Mouse (Mus musculus) adrenal gland, adult 2 months (tissue): ENCODE measurements around the gene Hmcn1. TPM values are rescaled to one million over a fixed set of nuclear protein-coding genes. Genes with fewer than 3 reads are reported as not detected.
A peak's percentile ranks its signal among the peaks of the same experiment; 100 is the strongest.

ENCODE experiments used
- DNase-seq: peaks from one replicate; pipeline ENCODE4 v3.0.0; 2021
- polyA plus RNA-seq: library from polyadenylated mRNA; depleted of rRNA; stranded (reverse); fragments of >200 nt; gene quantifications from 2 replicates; pipeline ENCODE4 v1.2.3, GENCODE M21; 2012
- total RNA-seq, 2 experiments: library from RNA; stranded (reverse); gene quantifications; 2 replicates each; pipeline ENCODE4 v1.2.3; 2021

Hmcn1 gene
- total and polyA plus RNA-seq, 3 experiments = 0.21 to 3.2 (median 0.84) TPM

DNA sequence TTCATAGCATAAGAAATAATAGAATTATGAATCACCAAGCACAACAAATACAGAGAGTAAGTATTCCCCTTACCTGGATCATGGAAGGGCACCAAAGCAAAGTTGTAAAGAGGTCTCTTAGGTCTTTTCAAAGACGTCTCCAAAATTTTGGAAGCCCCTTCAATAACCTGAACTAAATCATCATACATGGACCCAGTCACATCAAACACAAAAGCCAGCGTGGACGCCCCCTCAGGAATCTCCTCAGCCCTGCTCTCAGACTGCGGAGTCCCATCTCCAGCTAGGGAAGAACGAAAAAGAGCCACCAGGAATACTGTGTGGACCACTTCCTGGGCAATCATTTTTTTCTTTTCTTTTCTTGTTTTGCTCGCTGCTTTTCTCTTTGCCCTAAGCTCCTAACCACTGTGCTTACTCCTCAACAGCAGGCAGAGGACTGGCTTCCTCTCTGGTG is 499 bp downstream of the Hmcn1 start:
- DNase-seq = no peak

DNA sequence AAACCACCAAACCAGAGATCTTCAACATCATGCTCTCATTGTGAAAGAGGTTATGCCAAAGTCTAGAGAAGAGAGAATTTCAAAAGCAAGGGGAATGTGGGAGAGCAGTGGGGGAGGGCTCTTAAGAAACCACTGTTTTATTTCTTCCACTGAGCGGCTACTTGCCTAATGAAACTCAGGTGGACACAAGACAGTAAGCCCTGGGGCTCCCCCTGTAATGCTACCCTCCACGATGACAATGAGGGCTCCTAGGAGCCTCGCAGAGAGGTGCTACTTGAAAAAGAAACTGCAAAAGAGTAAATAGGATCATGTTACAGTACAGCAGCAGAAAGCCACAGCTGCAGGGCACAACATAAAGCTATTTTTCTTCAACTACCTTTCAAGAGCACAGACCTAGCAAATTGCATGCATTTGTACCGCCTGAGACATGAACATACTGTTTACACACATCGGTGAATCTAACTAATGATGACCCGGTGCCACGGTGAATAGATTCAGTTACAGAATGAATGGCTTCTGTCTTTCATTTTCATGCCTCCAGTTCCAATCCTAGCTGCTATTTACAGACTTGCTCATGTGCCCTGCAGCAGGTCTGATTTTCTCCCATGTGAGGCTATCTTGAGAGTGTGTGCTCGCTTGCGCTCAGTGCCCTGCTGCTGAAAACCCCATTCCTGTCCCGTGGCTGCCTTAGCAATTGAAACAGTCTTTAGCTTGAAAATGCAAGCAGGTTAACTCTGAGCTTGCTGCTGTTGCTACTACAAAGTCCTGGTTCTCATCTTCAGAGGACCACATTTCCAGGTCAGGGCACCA is 1.3 kb downstream of the Hmcn1 start:
- DNase-seq = no peak

GRCm38 (mm10) chr1:150984888-150985287 is 8.3 kb downstream of the Hmcn1 start:
- DNase-seq = no peak

DNA sequence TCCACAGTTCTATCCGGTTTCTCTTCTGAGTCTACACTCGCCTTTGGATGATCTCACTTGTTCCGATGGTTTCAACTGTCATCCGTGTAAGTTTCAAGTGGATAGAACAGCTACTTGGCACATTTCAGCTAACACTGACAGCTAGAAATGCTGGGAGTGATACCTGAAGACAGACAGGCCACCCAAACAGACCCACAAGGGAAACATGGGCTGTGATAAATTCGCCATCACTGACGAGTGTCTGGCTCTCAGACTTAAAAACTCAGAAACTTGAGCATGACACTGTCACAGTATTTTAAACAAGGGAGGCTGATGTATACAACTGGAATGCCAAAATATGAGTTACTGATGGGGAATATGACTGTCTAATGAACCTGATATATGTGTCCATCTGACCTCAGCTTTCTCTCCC is 9.1 kb downstream of the Hmcn1 start:
- no peak for DNase-seq

DNA sequence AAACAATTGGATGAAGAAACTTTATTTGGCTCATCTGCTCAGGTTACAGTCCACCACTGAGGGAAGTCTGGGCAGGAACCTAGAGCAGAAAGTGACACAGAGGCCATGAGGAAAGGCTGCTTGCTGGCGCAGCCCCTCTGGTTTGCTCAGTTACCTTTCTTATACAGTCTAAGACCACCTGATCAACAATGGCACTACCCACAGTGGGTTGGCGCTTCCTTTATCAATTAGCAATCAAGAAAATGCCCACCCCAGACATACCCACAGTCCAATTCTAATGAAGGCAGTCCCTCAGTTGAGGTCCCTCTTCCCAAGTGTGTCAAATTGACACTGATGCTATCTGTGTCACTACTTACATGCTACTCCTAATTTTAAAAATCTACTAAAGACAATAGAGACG is 14.6 kb downstream of the Hmcn1 start:
- DNase-seq = no peak

- peak; percentile 4 for DNase-seq
Observed at GRCm38 (mm10) chr1:150976263-150976662, 17.0 kb downstream of the Hmcn1 start.

- no peak for DNase-seq
Observed at GRCm38 (mm10) chr1:150959486-150960074, 33.7 kb downstream of the Hmcn1 start.

GRCm38 (mm10) chr1:150951004-150951403 is 42.2 kb downstream of the Hmcn1 start:
- DNase-seq = no peak

GRCm38 (mm10) chr1:150950046-150950445 is 43.2 kb downstream of the Hmcn1 start:
- no peak for DNase-seq

GRCm38 (mm10) chr1:150948911-150949310 is 44.3 kb downstream of the Hmcn1 start:
- no peak for DNase-seq

DNA sequence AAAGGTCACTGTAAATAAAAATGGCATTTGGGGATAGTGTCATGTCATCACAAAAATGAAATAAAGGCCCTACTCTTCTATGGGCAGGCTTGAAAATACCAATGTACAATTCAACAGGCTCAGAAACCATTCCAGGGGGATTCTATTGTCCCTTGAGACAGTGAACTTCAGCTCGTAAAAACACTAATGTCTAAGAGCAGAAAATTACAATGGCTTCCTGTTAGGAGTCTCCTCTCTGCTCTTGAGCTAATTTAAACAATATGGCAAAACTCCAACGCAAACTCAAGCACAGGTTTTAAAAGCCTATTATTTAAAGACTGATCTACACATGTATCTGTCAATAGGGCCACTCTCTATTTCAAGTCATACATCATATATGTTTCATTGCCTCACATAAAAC is 49.6 kb downstream of the Hmcn1 start:
- DNase-seq = no peak

DNA sequence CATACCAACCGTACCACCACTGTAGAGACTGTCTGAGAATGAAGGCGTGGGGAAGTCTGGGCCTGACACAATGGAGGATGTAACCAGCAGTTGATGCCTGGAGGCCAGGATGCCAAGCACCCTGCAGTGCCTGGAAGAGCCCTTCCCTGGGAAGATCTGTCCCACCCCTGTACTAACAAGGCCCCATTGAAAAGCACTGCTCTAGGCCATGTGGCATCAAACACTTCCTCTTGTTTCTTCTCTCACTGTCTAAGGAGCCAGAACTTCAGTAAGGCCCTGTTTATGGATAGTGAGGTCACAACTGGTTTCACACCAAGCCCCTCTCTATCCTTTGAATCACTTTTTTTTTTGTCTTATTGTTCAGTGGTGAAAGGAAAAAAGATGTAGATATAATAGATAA is 51.1 kb downstream of the Hmcn1 start:
- DNase-seq = no peak

GRCm38 (mm10) chr1:150936821-150937220 is 56.4 kb downstream of the Hmcn1 start:
- DNase-seq = no peak

- no peak for DNase-seq
Observed at GRCm38 (mm10) chr1:150933616-150934015, 59.6 kb downstream of the Hmcn1 start.

DNA sequence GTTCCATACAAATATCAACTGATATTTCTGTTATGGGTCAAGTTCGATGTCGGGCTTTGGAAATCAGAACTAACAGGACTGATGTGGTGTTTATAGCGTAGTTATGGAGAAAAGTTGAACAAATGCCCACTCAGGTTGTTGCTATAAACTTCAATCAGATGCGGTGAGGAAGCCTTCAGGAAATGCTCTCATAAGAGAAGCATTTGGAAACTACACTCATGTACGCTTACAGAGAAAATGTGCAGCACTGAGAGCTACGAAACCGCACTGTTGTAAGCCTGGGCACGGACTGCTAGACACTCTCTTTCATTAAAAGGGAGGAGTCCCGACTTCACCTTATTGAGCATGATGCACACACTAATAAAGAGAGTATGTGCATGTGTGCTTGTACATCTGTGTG is 72.4 kb downstream of the Hmcn1 start:
- no peak for DNase-seq

DNA sequence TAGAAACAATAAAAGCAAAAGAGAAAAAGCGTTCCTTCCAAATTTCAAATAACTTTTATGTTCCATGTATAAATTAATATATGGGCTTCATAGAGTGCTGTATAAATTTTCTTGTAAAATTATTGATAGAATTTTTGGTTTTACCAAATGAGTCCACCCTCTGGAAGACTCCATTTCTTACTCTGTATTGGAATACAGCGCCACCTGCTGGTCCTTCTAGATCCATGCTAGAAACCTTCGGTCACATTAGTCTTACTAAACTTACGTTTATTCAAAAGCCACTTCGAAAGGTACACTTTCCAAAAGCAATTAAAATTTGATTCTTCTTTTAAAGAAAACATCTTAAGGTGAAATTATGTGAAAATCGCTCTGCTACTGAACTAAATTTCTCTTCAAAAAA is 73.0 kb downstream of the Hmcn1 start:
- DNase-seq = peak; percentile 23

GRCm38 (mm10) chr1:150914936-150915335 is 78.3 kb downstream of the Hmcn1 start:
- DNase-seq = no peak

DNA sequence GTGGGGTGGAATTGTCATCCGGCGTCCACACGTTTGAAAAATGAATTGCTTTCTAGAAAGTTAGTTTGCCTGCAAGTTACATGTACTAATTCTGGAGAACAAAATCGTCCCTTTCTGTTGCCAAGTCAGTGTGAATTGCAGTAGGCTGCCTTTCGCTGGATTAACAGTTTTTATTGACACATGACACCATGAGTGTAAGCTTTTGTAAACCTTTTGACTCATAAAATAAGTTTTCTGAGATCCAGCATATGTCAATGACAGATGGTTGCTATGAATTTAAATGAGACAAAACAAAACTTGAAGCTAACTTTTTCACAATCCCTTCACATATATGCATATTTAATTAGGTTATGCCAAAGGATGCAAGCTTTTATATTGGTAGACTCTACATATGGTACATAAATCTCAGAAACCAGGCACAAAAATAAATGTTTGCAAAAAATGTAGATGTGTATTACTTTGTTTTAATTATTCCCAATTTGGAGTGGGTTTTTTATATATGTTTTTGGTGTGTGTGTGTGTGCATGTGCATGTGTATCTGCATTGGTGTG is 79.6 kb downstream of the Hmcn1 start:
- DNase-seq = no peak

- no peak for DNase-seq
Observed at GRCm38 (mm10) chr1:150909642-150910041, 83.6 kb downstream of the Hmcn1 start.

GRCm38 (mm10) chr1:150893677-150894188 is 99.5 kb downstream of the Hmcn1 start:
- no peak for DNase-seq

DNA sequence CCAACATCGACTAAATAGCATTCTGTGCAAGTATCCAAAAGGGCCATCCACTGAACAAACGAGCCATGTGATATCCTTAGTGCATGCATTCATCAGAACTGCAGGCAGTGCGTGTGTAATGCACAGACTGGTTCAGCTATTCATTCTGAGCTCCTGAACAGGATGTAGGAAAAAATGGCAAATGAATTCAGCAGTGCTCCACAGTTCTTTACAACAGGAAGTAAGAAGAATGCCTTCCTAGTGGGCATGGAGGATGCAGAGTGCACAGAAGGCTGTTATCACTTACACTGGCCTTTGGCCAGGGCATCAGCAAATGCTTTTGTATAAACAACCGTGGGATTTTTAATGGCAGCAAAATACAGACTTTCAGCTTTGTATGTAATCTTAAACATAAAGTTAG is 103.2 kb downstream of the Hmcn1 start:
- no peak for DNase-seq

- no peak for DNase-seq
Observed at GRCm38 (mm10) chr1:150886267-150886666, 107.0 kb downstream of the Hmcn1 start.

DNA sequence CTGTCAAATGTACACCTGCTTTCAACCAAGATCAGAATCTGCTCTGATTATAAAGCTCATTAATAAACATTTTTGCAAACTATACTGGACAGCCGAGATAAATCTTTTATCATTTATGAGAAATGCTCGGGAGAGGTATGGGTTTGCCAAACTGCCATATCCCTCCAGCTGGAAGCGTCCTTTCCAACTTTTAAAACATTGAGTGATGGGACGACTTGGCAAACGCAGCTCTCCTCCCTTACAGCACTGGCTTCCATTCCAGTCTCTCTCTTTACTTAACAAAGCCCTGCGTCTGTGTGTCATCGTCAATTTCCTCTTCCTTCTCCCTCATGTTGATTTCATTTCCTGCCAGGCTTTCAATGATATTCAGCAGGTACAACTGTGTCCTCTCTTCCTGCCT is 114.8 kb downstream of the Hmcn1 start:
- DNase-seq = no peak
